Mouse (Mus musculus): ENCODE data around the gene Ldb3. TPM values are rescaled to one million over a fixed set of nuclear protein-coding genes. Genes with fewer than 3 reads are reported as not detected.

The Ldb3 gene
- total and polyA plus RNA-seq, 3 experiments = 0.01 TPM; not detected in 2

- TF ChIP-seq MAFK (IDR thresholded peaks at IDR 0.05; ENCODE audit: borderline replicate concordance, low read depth, low read length) (no peak), SIN3A (IDR thresholded peaks at IDR 0.05; ENCODE audit: low read length) (no peak), MAZ (IDR thresholded peaks at IDR 0.05; ENCODE audit: low read depth, low read length) (no peak), MYC (IDR thresholded peaks at IDR 0.05; ENCODE audit: low read depth, low read length) (no peak), HCFC1 (IDR thresholded peaks at IDR 0.05; ENCODE audit: low read depth, low read length) (no peak), GATA1 (IDR thresholded peaks at IDR 0.05; ENCODE audit: low read depth, low read length) (no peak), MEF2A (IDR thresholded peaks at IDR 0.05; ENCODE audit: extremely low read depth, insufficient replicate concordance, low read depth, low read length, poor library complexity, severe bottlenecking) (no peak), RAD21 (IDR thresholded peaks at IDR 0.05; ENCODE audit: low read depth, low read length) (no peak), POLR2AphosphoS5 (IDR thresholded peaks at IDR 0.05; ENCODE audit: borderline replicate concordance, low read depth, low read length) (no peak), MXI1 (IDR thresholded peaks at IDR 0.05; ENCODE audit: low read depth, low read length) (no peak), BHLHE40 (IDR thresholded peaks at IDR 0.05; ENCODE audit: borderline replicate concordance, low read depth, low read length) (no peak), ELF1 (IDR thresholded peaks at IDR 0.05; ENCODE audit: low read depth, low read length) (no peak)
- Histone ChIP-seq H3K4me3 (ENCODE audit: control insufficient read depth in 1 of 2, insufficient read depth in 1 of 2, low read depth in 2 of 2, low read length in 2 of 2) (no peak overlapping the region), H3K79me2 (ENCODE audit: control insufficient read depth, insufficient read depth, low read length, poor library complexity) (no peaks in the 10 kb centered on the region), H3K9ac (ENCODE audit: control insufficient read depth, low read depth, low read length, poor library complexity, severe bottlenecking) (no peak overlapping the region), H3K27ac (ENCODE audit: control insufficient read depth, low read depth, low read length) (no peak overlapping the region), H3K27me3 (ENCODE audit: control insufficient read depth in 1 of 2, insufficient read depth in 2 of 2, low read length in 2 of 2) (no peaks in the 10 kb centered on the region), H3K36me3 (ENCODE audit: control insufficient read depth in 1 of 2, insufficient read depth in 2 of 2, low read length in 2 of 2) (no peaks in the 10 kb centered on the region), H3K4me1 (ENCODE audit: control insufficient read depth in 1 of 2, insufficient read depth in 2 of 2, low read length in 2 of 2) (peaks cover 0 to 9% of the 10 kb centered on the region in 2 experiments; a peak in 2 of 4 replicates), H3K9me3 (replicated peaks; ENCODE audit: insufficient read depth, low read length) (no peaks in the 10 kb centered on the region)
- no peak for DNase-seq (ENCODE audit: low read depth, low spot score)
These were observed 5.6 kb downstream of the Ldb3 start for GRCm38 (mm10) chr14:34582740-34583427.

GRCm38 (mm10) chr14:34576858-34577257 lies 11.6 kb downstream of the Ldb3 start:
- TF ChIP-seq POLR2A (IDR thresholded peaks at IDR 0.05; ENCODE audit: control insufficient read depth in 1 of 2, insufficient read depth in 1 of 2, low read depth in 1 of 2, low read length in 2 of 2, poor library complexity in 1 of 2) (no peak), E2F4 (IDR thresholded peaks at IDR 0.05; ENCODE audit: borderline replicate concordance, low read depth, low read length) (no peak), HCFC1 (IDR thresholded peaks at IDR 0.05; ENCODE audit: low read depth, low read length) (no peak), MAX (IDR thresholded peaks at IDR 0.05; ENCODE audit: low read length) (no peak), GABPA (IDR thresholded peaks at IDR 0.05; ENCODE audit: low read depth, low read length) (no peak), ELF1 (IDR thresholded peaks at IDR 0.05; ENCODE audit: low read depth, low read length) (no peak), MYC (IDR thresholded peaks at IDR 0.05; ENCODE audit: low read depth, low read length) (no peak), SIN3A (IDR thresholded peaks at IDR 0.05; ENCODE audit: low read length) (no peak), RAD21 (IDR thresholded peaks at IDR 0.05; ENCODE audit: low read depth, low read length) (no peak), POLR2AphosphoS5 (IDR thresholded peaks at IDR 0.05; ENCODE audit: borderline replicate concordance, low read depth, low read length) (no peak), MAZ (IDR thresholded peaks at IDR 0.05; ENCODE audit: low read depth, low read length) (no peak), ZC3H11A (IDR thresholded peaks at IDR 0.05; ENCODE audit: low read depth, low read length) (no peak), TCF12 (IDR thresholded peaks at IDR 0.05; ENCODE audit: low read depth, low read length) (no peak), TBP (IDR thresholded peaks at IDR 0.05; ENCODE audit: low read depth, low read length) (no peak), ETS1 (IDR thresholded peaks at IDR 0.05; ENCODE audit: low read depth, low read length) (no peak), KAT2A (conservative IDR thresholded peaks at IDR 0.05; ENCODE audit: low read depth, low read length) (no peak), SMC3 (IDR thresholded peaks at IDR 0.05; ENCODE audit: low read depth, low read length) (no peak), USF2 (IDR thresholded peaks at IDR 0.05; ENCODE audit: borderline replicate concordance in 1 of 2, insufficient read depth in 1 of 2, low read depth in 1 of 2, low read length in 2 of 2) (no peak), CHD2 (IDR thresholded peaks at IDR 0.05; ENCODE audit: low read length) (no peak), POLR2AphosphoS2 (IDR thresholded peaks at IDR 0.05; ENCODE audit: low read length) (no peak)
- H3K36me3 ChIP-seq (ENCODE audit: control insufficient read depth in 1 of 2, insufficient read depth in 2 of 2, low read length in 2 of 2) = no peaks in the 10 kb centered on the region

More at GRCm38 (mm10) chr14:34576858-34577257, 11.6 kb downstream of the Ldb3 start:
- Histone ChIP-seq H3K4me1 (ENCODE audit: control insufficient read depth in 1 of 2, insufficient read depth in 2 of 2, low read length in 2 of 2) (no peaks in the 10 kb centered on the region), H3K9me3 (replicated peaks; ENCODE audit: insufficient read depth, low read length) (no peaks in the 10 kb centered on the region), H3K79me2 (ENCODE audit: control insufficient read depth, insufficient read depth, low read length, poor library complexity) (no peaks in the 10 kb centered on the region), H3K27me3 (ENCODE audit: control insufficient read depth in 1 of 2, insufficient read depth in 2 of 2, low read length in 2 of 2) (no peaks in the 10 kb centered on the region), H3K9ac (ENCODE audit: control insufficient read depth, low read depth, low read length, poor library complexity, severe bottlenecking) (no peak overlapping the region), H3K4me3 (ENCODE audit: control insufficient read depth in 1 of 2, insufficient read depth in 1 of 2, low read depth in 2 of 2, low read length in 2 of 2) (no peak overlapping the region), H3K27ac (ENCODE audit: control insufficient read depth, low read depth, low read length) (no peak overlapping the region)
- no peak for DNase-seq (ENCODE audit: low read depth, low spot score)
